Mouse (Mus musculus) macrophage (primary cell): Measurements from ENCODE around the gene Myo15. TPM values are rescaled to one million over a fixed set of nuclear protein-coding genes. Genes with fewer than 3 reads are reported as not detected.

Experiments
- H3K27ac ChIP-seq: fragments of 350-480 bp; formaldehyde crosslinking; 2 replicates; pipeline ENCODE4 v1.9.0; 2021
- H3K36me3 ChIP-seq: fragments of 350-480 bp; formaldehyde crosslinking; 2 replicates; pipeline ENCODE4 v1.9.0; 2021; ENCODE audit errors: inconsistent target
- H3K4me3 ChIP-seq: fragments of 350-480 bp; formaldehyde crosslinking; 2 replicates; pipeline ENCODE4 v1.9.0; 2021; ENCODE audit errors: inconsistent target
- H3K79me2 ChIP-seq: fragments of 350-480 bp; formaldehyde crosslinking; 2 replicates; pipeline ENCODE4 v1.9.0; 2021; ENCODE audit errors: inconsistent target
- WGBS: methylation state at CpG from one replicate; pipeline ENCODE4 v1.1.7; 2026; ENCODE audit warnings: inconsistent platforms; ENCODE audit not compliant: missing documents; 5-methylcytosine and 5-hydroxymethylcytosine counted together
- polyA plus RNA-seq: library from polyadenylated mRNA; stranded (reverse); fragments of 250-400 nt; gene quantifications from 3 replicates; pipeline ENCODE4 v1.2.4, GENCODE M21; 2018; ENCODE audit warnings: inconsistent platforms

The Myo15 gene
- polyA plus RNA-seq, 1 experiment from 2014 or later, result not detected

DNA sequence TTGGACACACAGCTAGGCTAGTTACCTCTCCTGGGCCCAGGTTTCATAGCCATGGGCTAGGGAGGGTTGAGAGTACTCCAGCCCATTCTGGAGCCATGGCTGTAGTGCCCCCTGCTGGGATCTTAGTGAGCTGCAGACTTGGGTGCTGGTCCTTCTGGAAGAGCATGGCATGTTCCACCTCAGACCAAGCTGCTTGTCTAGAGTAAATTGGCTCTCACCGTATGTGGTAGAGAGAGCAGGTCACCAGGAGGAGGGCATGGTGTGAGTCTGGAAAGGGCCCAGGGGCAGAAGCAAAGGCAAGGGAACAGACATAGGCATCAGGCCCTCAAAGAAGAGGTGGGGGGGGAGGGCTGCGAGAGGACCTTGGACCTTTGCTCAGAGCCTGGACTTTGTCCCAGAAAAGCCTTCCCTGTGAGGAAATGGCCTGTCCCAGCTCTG is 3.2 kb upstream of the Myo15 start:
- Histone ChIP-seq H3K27ac (no peak overlapping the region), H3K36me3 (peaks cover 82% of the 10 kb centered on the region), H3K79me2 (no peaks in the 10 kb centered on the region), H3K4me3 (no peak overlapping the region)
- WGBS, result 94% methylated on average over 2 of the region's 2 CpGs

DNA sequence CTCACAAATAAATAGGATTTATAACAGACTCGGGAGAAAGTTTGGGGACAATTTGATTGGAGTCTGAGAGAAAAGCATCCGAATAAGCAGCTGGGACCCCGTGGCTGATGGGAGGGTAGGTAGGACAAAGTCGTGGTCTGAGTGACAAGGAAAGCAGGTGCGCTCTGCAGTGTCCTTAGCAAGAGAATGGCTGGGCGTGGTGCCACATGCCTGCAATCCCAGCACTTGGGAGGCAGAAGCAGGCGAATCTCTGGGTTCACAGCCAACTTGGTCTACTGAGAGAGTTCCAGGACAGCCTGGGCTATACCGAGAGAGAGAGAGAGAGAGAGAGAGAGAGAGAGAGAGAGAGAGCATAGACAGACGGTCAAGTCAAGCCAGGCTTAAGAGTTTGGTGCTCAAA is 1.6 kb downstream of the Myo15 start:
- Histone ChIP-seq H3K27ac (no peak overlapping the region), H3K4me3 (no peak overlapping the region), H3K36me3 (peaks cover 35% of the 10 kb centered on the region), H3K79me2 (no peaks in the 10 kb centered on the region)
- 92% methylated on average over 8 of the region's 9 CpGs for WGBS

DNA sequence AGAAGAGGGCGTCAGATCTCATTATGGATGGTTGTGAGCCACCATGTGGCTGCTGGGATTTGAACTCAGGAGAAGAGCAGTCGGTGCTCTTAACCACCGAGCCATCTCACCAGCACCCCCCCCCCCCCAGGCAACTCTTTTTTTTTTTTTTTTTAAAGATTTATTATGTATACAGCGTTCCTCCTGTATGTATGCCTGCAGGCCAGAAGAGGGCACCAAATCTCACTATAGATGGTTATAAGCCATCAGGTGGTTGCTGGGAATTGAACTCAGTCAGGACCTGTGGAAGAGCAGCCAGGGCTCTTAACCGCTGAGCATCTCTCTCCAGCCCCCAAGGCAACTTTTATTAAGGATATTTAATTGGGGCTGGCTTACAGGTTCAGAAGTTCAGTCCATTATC is 5.4 kb downstream of the Myo15 start:
- H3K79me2 ChIP-seq, result no peaks in the 10 kb centered on the region
- no peak overlapping the region for H3K4me3 ChIP-seq
- no peaks in the 10 kb centered on the region for H3K36me3 ChIP-seq
- no peak overlapping the region for H3K27ac ChIP-seq
- WGBS, result 88% methylated on average over 4 of the region's 5 CpGs

DNA sequence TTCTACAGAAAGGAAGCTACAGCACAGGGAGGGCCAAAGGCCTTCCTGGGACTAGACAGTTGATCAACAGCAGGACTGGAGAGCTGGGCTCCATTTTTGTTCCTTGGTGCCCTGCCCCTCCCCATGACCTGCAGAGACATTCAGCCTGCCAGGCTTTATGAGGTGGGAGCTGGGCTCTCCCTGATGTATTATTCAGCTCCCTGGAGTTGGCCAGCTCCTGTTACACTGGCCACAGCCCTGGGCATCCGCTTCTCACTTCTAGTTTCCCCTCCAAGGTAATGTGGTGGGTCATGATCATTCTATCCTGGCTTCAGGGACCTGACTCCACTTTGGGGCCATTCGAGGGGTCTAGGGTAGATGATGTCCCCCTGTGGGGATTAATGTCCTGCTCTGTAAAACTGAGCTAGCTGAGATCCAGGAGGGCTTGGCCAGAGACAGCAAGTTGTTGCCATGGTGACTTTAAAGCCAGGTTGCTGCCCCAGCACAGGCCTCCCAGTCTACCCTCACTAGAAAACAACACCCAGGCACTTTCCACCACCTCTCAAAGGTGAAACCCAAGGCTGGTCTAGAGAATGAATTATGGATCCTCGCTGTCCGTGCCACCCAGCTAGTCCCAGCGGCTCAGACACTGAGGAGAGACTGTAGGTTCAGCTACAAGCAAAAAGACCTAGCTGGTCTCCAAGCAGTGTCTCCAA is 6.7 kb downstream of the Myo15 start:
- H3K36me3 ChIP-seq, result no peaks in the 10 kb centered on the region
- no peak overlapping the region for H3K4me3 ChIP-seq
- no peak overlapping the region for H3K27ac ChIP-seq
- H3K79me2 ChIP-seq, result no peaks in the 10 kb centered on the region
- 96% methylated on average over 5 of the region's 5 CpGs for WGBS

DNA sequence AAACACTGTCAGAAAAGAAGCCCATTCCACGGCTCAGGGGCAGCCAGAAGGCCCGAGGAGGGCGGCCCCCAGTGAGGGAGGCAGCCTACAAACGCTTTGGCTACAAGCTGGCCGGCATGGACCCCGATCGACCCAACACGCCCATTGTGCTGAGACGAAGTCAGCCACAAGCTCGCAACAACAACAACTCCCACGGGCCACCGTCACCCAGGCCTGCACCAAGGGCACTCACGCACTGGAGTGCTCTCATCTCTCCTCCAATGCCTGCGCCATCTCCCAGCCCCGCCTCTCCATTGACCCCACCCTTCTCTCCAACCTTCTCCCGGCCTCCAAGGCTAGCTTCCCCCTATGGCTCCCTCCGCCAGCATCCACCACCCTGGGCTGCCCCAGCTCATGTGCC is 9.0 kb downstream of the Myo15 start:
- no peak overlapping the region for H3K4me3 ChIP-seq
- H3K79me2 ChIP-seq, result no peaks in the 10 kb centered on the region
- 57% methylated on average over 15 of the region's 17 CpGs for WGBS
- H3K36me3 ChIP-seq, result no peaks in the 10 kb centered on the region
- H3K27ac ChIP-seq, result no peak overlapping the region

DNA sequence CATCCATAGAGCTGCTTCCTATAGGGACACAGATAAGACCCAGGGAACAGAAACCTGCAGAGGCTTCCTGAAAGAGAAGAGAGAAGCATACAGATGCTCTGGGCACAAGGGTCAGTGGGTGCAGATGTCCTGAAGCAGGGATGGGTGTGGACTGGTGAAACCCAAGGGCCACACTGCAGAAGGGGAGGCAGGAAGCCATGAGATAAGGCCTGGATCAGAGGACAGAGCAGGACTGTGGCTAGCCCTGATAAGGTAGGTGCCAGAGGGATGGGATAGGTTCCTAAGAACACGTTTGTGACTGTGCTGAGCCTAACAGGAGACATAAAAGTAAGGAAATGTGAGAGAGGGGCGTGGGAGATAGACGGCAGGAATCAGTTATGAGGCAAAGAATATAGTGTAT is 17.1 kb downstream of the Myo15 start:
- no peak overlapping the region for H3K27ac ChIP-seq
- H3K36me3 ChIP-seq, result no peaks in the 10 kb centered on the region
- no peak overlapping the region for H3K4me3 ChIP-seq
- H3K79me2 ChIP-seq, result no peaks in the 10 kb centered on the region
- WGBS, result 70% methylated on average over 3 of the region's 3 CpGs

DNA sequence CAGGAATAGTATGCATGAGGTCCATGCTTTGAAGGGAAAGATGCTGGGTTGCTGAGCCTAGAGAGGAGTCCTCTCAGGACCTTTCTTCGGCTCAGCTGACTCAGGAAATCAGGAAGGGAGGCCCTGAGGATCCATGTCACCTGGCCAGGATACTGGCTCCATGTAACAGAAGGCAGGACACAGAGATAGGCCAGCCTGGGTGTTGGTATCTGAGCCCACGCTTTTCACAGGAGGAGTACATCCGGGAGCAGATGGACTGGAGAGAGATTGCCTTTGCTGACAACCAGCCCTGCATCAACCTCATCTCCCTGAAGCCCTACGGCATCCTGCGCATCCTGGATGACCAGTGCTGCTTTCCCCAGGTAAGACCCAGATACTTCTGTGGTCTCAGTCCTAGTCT is 23.6 kb downstream of the Myo15 start:
- WGBS, result 89% methylated on average over 5 of the region's 5 CpGs
- no peaks in the 10 kb centered on the region for H3K79me2 ChIP-seq
- no peaks in the 10 kb centered on the region for H3K36me3 ChIP-seq
- H3K27ac ChIP-seq, result no peak overlapping the region
- H3K4me3 ChIP-seq, result no peak overlapping the region

DNA sequence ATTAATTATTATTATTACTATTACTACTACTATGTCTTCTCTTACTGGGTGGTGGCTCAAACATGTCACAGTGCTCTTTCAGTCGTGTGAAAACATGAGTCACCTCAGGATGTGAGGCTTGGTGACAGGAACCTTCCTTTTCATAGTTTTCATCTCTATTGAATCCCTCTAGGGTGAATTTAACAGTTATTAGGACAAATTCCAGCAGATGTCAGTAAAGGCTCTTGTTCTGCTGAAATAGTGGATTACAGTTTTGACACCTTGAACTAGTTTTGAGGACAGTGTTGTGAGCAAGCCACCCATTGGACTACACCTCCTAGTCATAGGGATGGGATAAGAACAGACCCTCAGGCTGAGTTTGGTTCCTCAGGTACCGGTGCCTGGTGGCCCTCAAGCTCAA is 26.6 kb downstream of the Myo15 start:
- H3K4me3 ChIP-seq, result no peak overlapping the region
- no peaks in the 10 kb centered on the region for H3K79me2 ChIP-seq
- no peaks in the 10 kb centered on the region for H3K36me3 ChIP-seq
- WGBS, result 41% methylated on average over 2 of the region's 2 CpGs
- H3K27ac ChIP-seq, result no peak overlapping the region

DNA sequence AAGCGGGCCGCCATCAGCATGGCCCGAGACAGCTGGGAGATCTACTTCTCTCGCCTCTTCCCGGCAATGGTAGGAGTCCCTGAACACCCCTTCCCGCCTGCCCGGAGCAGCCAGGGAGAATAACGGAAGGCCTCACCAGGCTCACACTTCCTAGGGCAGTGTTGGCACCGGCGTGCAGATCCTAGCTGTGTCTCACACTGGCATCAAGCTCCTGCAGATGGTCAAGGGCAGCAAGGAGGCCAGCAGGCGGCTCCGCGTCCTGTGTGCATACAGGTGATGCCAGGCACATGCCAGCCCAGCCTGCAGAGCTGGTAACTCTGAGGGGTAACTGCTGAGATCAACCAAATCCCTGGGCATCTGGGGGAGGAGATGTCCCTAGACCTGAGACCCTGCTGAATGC is 38.1 kb downstream of the Myo15 start:
- no peak overlapping the region for H3K4me3 ChIP-seq
- no peaks in the 10 kb centered on the region for H3K79me2 ChIP-seq
- 94% methylated on average over 13 of the region's 13 CpGs for WGBS
- no peak overlapping the region for H3K27ac ChIP-seq
- no peaks in the 10 kb centered on the region for H3K36me3 ChIP-seq

DNA sequence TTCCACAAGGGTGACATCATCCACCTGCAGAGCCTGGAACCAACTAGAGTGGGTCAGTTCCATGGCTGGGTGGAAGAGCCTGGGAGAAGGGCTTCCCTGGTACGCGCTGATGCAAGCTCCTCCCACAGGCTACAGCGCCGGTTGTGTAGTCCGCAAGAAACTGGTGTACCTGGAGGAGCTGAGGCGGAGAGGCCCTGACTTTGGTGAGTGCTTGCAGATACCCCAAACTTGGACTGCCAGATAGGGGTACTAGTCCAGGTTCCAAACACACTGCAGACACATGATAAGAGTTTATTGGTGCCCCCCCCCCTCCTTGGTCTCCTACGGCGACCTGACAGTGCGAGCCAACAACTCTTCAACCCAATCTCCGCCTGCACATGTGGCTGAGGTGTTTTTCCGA is 39.8 kb downstream of the Myo15 start:
- no peak overlapping the region for H3K4me3 ChIP-seq
- H3K27ac ChIP-seq, result no peak overlapping the region
- WGBS, result 15% methylated on average over 11 of the region's 11 CpGs

DNA sequence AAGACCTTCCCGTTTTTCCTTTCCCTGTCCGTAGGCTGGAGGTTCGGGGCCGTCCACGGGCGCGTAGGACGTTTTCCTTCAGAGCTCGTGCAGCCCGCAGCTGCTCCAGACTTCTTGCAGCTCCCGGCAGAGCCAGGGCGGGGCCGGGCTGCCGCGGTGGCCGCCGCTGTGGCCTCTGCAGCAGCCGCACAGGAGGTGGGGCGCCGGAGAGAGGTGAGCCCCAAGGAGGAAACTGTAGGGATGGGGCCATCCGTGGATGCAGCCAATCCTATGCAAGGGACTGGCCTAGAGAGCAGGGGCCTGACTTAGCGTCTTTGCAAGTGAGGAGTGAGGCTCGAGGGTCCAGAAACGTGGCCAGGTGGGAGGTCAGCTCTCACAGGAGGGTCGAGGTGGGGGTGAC is 40.4 kb downstream of the Myo15 start:
- WGBS, result 2% methylated on average over 25 of the region's 25 CpGs
- H3K4me3 ChIP-seq, result no peak overlapping the region

More for the DNA sequence above, 39.8 kb downstream of the Myo15 start:
- H3K36me3 ChIP-seq, result no peaks in the 10 kb centered on the region
- H3K79me2 ChIP-seq, result no peaks in the 10 kb centered on the region

DNA sequence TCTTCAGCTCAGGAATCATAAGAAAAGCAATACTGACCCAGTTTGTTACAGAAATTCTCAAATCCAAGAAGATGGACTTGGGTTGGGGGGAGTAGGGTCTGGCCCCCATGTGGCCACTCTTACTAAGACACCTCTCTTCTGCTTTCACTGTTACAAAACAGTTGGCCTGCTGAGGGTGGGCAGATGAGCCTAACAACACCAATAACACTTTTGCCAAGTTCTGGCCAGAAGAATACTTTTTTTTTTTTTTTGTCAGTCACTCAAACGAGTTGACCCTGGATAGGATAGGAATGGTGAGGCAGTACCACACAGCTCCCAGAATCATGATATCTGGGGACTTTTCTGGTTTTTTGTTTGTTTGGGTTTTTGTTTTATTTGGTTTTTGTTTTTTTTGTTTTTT is 42.8 kb downstream of the Myo15 start:
- H3K27ac ChIP-seq, result no peak overlapping the region
- WGBS, result 90% methylated on average over 1 of the region's 1 CpGs
- H3K36me3 ChIP-seq, result no peaks in the 10 kb centered on the region
- H3K4me3 ChIP-seq, result no peak overlapping the region
- no peaks in the 10 kb centered on the region for H3K79me2 ChIP-seq

More for the DNA sequence above, 40.4 kb downstream of the Myo15 start:
- Histone ChIP-seq H3K36me3 (no peaks in the 10 kb centered on the region), H3K27ac (no peak overlapping the region), H3K79me2 (no peaks in the 10 kb centered on the region)

DNA sequence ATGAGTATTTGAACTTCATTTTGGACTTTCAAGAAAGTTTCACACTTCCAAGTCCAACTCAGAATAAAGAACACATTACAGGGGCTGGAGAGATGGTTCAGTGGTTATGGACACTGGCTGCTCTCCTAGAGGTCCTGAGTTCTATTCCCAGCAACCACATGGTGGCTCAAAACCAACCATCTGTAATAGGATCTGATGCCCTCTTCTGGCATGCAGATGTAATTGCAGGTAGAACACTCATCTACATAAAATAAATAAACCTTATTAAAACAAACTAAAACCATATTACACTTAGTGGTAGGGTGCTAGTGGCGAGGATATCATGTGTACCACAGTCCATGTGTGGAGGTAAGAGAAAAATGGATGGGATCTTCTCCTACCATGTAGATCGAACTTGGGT is 43.4 kb downstream of the Myo15 start:
- H3K4me3 ChIP-seq, result no peak overlapping the region
- no peaks in the 10 kb centered on the region for H3K79me2 ChIP-seq
- H3K36me3 ChIP-seq, result no peaks in the 10 kb centered on the region
- no peak overlapping the region for H3K27ac ChIP-seq
- 93% methylated on average over 2 of the region's 2 CpGs for WGBS

DNA sequence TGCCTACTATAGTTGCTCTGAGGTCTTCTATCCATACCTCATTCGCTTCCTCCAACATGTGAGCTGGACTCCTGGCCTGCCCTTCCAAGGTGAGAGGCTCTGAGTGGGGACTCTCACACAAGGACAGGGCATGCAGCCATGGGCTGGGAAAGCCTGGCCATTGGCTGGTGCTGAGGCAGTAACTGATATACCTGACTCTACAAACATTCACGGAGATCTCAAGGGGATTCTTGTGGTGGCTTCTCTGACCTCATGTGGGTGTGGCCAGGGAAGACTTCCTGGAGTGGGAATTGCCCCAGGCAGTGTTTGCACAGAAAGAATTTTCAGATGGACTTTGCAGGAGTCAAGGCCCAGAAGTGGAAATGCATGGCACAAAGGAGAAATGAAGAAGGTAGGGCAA is 45.8 kb downstream of the Myo15 start:
- no peaks in the 10 kb centered on the region for H3K79me2 ChIP-seq
- WGBS, result 91% methylated on average over 2 of the region's 2 CpGs

DNA sequence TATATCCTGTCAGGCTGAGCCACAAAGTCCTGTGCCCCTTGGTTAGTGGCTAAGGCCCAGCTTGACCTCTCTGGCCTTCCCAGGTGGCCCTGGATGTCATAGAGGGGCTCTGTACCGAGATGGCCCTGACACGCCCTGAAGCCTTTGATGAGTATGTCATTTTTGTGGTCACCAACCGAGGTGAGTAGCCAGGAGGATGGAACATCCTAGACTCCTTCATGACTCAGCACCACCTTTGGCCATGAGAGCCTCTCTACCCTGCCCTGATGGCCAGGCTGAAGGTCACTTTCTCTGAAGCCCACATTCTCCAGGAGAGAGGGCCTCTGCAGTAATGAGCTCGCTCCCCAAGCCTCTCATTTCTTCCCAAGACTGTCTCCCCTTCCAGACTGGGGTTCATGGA is 49.2 kb downstream of the Myo15 start:
- Histone ChIP-seq H3K27ac (no peak overlapping the region), H3K79me2 (no peaks in the 10 kb centered on the region), H3K36me3 (no peaks in the 10 kb centered on the region), H3K4me3 (no peak overlapping the region)
- 71% methylated on average over 4 of the region's 4 CpGs for WGBS

More for the DNA sequence above, 45.8 kb downstream of the Myo15 start:
- Histone ChIP-seq H3K27ac (no peak overlapping the region), H3K4me3 (no peak overlapping the region), H3K36me3 (no peaks in the 10 kb centered on the region)

DNA sequence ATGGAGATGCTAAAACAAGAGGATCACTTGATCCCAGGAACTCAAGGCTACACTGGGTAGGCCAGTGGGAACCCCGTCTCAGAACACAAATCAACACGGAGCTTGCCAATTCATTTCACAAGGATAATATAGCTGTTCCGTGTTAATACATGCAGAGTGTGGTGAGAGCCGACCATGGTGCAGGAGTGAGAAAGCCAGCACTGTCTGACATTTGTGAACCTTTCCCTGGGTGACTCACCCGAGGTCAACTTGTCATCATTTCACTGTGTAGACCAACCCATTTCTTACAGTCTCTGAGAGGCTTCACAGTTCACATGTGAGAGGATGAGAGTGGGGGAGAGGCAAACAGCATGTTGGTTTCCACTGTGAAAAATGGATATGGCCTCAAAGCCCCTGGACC is 52.9 kb downstream of the Myo15 start:
- no peaks in the 10 kb centered on the region for H3K79me2 ChIP-seq
- H3K36me3 ChIP-seq, result no peaks in the 10 kb centered on the region
- 94% methylated on average over 5 of the region's 5 CpGs for WGBS
- no peak overlapping the region for H3K4me3 ChIP-seq
- no peak overlapping the region for H3K27ac ChIP-seq
